Mouse (Mus musculus) hindbrain, embryonic 13.5 days (tissue): ENCODE results near the gene Zbed4. TPM values are rescaled to one million over a fixed set of nuclear protein-coding genes. Genes with fewer than 3 reads are reported as not detected.
"Not testable (repeated sequence)": the region's sequence is repeated elsewhere in the genome, so short reads cannot be mapped to it uniquely, and the experiment has no call there.

ENCODE experiments used
- ATAC-seq: fragments of 200-750 bp; cut with Nextera tagmentation; 2 replicates; pipeline ENCODE4 v1.8.0; 2017; ENCODE audit warnings: moderate TSS enrichment; ENCODE audit not compliant: low FRiP score
- H3K27ac ChIP-seq: fragments of 300-500 bp; sonication (generic); 2 replicates; pipeline ENCODE4 v1.5.1; 2015; ENCODE audit warnings: inconsistent platforms, mild to moderate bottlenecking, moderate library complexity
- H3K27me3 ChIP-seq: fragments of 300-500 bp; sonication (generic); 2 replicates; pipeline ENCODE4 v1.6.1; 2015; ENCODE audit warnings: mild to moderate bottlenecking, inconsistent platforms
- H3K36me3 ChIP-seq: fragments of 300-500 bp; sonication (generic); 2 replicates; pipeline ENCODE4 v1.6.1; 2015; ENCODE audit warnings: mild to moderate bottlenecking, inconsistent platforms
- H3K4me1 ChIP-seq: fragments of 300-500 bp; sonication (generic); replicated peaks from 2 replicates; pipeline ENCODE4 v1.6.1; 2015; ENCODE audit warnings: inconsistent platforms
- H3K4me2 ChIP-seq: fragments of 300-500 bp; sonication (generic); 2 replicates; pipeline ENCODE4 v1.6.1; 2015; ENCODE audit warnings: inconsistent platforms, mild to moderate bottlenecking, moderate library complexity
- H3K4me3 ChIP-seq: fragments of 300-500 bp; sonication (generic); 2 replicates; pipeline ENCODE4 v1.5.1; 2015; ENCODE audit warnings: mild to moderate bottlenecking, inconsistent platforms
- H3K9ac ChIP-seq: fragments of 300-500 bp; sonication (generic); 2 replicates; pipeline ENCODE4 v1.6.1; 2015; ENCODE audit warnings: mild to moderate bottlenecking, inconsistent platforms
- H3K9me3 ChIP-seq: fragments of 300-500 bp; sonication (generic); 2 replicates; pipeline ENCODE4 v1.6.1; 2016; ENCODE audit warnings: inconsistent platforms
- WGBS: fragments of 180-500 bp; shearing (Covaris S2); methylation state at CpG from one replicate; pipeline ENCODE4 v1.1.7; 2015; 5-methylcytosine and 5-hydroxymethylcytosine counted together
- polyA plus RNA-seq: library from polyadenylated mRNA; unstranded; fragments of >200 nt; fragmentation: Nextera tagmentation; extraction: Ambion mirVana; gene quantifications from 2 replicates; pipeline ENCODE4 v1.2.1, GENCODE M21; 2015

The Zbed4 gene
- polyA plus RNA-seq, 1 experiment from 2014 or later: 22.8 TPM

- WGBS: 92% methylated on average over 6 of the region's 6 CpGs
Measured at GRCm38 (mm10) chr15:88723205-88723604, 28.3 kb upstream of the Zbed4 start.

GRCm38 (mm10) chr15:88724311-88724710 lies 27.1 kb upstream of the Zbed4 start:
- Histone ChIP-seq H3K27ac (no peak overlapping the region), H3K9ac (no peak overlapping the region), H3K27me3 (no peaks in the 10 kb centered on the region), H3K4me3 (no peak overlapping the region), H3K36me3 (peaks cover 71% of the 10 kb centered on the region), H3K4me2 (no peak overlapping the region), H3K4me1 (peaks cover 37% of the 10 kb centered on the region), H3K9me3 (no peaks in the 10 kb centered on the region)
- WGBS: 82% methylated on average over 7 of the region's 7 CpGs
- ATAC-seq: no peak

More at GRCm38 (mm10) chr15:88723205-88723604, 28.3 kb upstream of the Zbed4 start:
- ATAC-seq: no peak
- Histone ChIP-seq H3K36me3 (peaks cover 71% of the 10 kb centered on the region), H3K4me1 (peaks cover 35% of the 10 kb centered on the region), H3K4me2 (no peak overlapping the region), H3K27me3 (no peaks in the 10 kb centered on the region), H3K9ac (no peak overlapping the region), H3K27ac (no peak overlapping the region), H3K4me3 (no peak overlapping the region), H3K9me3 (no peaks in the 10 kb centered on the region)

- peaks cover 74% of the 10 kb centered on the region for H3K36me3 ChIP-seq
Measured at GRCm38 (mm10) chr15:88725036-88725435, 26.4 kb upstream of the Zbed4 start.

GRCm38 (mm10) chr15:88727204-88727603 lies 24.3 kb upstream of the Zbed4 start:
- Histone ChIP-seq H3K4me2 (no peak overlapping the region), H3K9ac (no peak overlapping the region), H3K4me1 (peaks cover 47% of the 10 kb centered on the region), H3K27ac (no peak overlapping the region), H3K27me3 (no peaks in the 10 kb centered on the region), H3K4me3 (no peak overlapping the region), H3K36me3 (peaks cover 64% of the 10 kb centered on the region), H3K9me3 (no peaks in the 10 kb centered on the region)
- no peak for ATAC-seq
- 98% methylated on average over 3 of the region's 3 CpGs for WGBS

More at GRCm38 (mm10) chr15:88725036-88725435, 26.4 kb upstream of the Zbed4 start:
- Histone ChIP-seq H3K27ac (no peak overlapping the region), H3K9me3 (no peaks in the 10 kb centered on the region), H3K4me1 (peaks cover 37% of the 10 kb centered on the region), H3K4me2 (no peak overlapping the region), H3K9ac (no peak overlapping the region), H3K4me3 (no peak overlapping the region), H3K27me3 (no peaks in the 10 kb centered on the region)
- no peak for ATAC-seq
- 93% methylated on average over 5 of the region's 5 CpGs for WGBS

- ATAC-seq: no peak
- Histone ChIP-seq H3K4me2 (peak overlapping the region; percentile 97), H3K4me1 (peaks cover 39% of the 10 kb centered on the region), H3K27me3 (no peaks in the 10 kb centered on the region; the same call in 1 of the 2 replicates), H3K4me3 (no peak overlapping the region), H3K36me3 (peaks cover 38% of the 10 kb centered on the region), H3K9ac (no peak overlapping the region), H3K9me3 (no peaks in the 10 kb centered on the region), H3K27ac (no peak overlapping the region)
- WGBS: 89% methylated on average over 3 of the region's 3 CpGs
Measured at GRCm38 (mm10) chr15:88730717-88731116, 20.7 kb upstream of the Zbed4 start.

GRCm38 (mm10) chr15:88732405-88733020 lies 18.9 kb upstream of the Zbed4 start:
- Histone ChIP-seq H3K9me3 (no peaks in the 10 kb centered on the region), H3K9ac (peak overlapping the region; percentile 100), H3K27ac (peak overlapping the region; percentile 91; the same call in 1 of the 2 replicates), H3K4me2 (peak overlapping the region; percentile 97), H3K36me3 (peaks cover 25% of the 10 kb centered on the region), H3K27me3 (no peaks in the 10 kb centered on the region; the same call in 1 of the 2 replicates), H3K4me3 (peak overlapping the region; percentile 100), H3K4me1 (peaks cover 39% of the 10 kb centered on the region)
- WGBS: 38% methylated on average over 15 of the region's 15 CpGs
- ATAC-seq: no peak

GRCm38 (mm10) chr15:88733041-88733751 lies 18.3 kb upstream of the Zbed4 start:
- ATAC-seq: peak; percentile 26; the same call in 1 of the 2 replicates
- whole genome bisulfite sequencing: under 1% methylated on average over 75 of the region's 86 CpGs
- Histone ChIP-seq H3K4me1 (peaks cover 39% of the 10 kb centered on the region), H3K9ac (peak overlapping the region; percentile 100), H3K4me3 (peak overlapping the region; percentile 100), H3K36me3 (peaks cover 21% of the 10 kb centered on the region), H3K27me3 (no peaks in the 10 kb centered on the region; the same call in 1 of the 2 replicates), H3K4me2 (peak overlapping the region; percentile 97), H3K27ac (peak overlapping the region; percentile 91), H3K9me3 (no peaks in the 10 kb centered on the region)

- H3K9me3 ChIP-seq: no peaks in the 10 kb centered on the region
- peak within 1 kb of the TSS; percentile 91 for H3K27ac ChIP-seq
- no peaks in the 10 kb centered on the region; the same call in 1 of the 2 replicates for H3K27me3 ChIP-seq
- peak within 1 kb of the TSS; percentile 97 for H3K4me2 ChIP-seq
- peak within 1 kb of the TSS; percentile 100 for H3K4me3 ChIP-seq
- peaks cover 34% of the 10 kb centered on the region for H3K4me1 ChIP-seq
- under 1% methylated on average over 40 of the region's 103 CpGs for WGBS
- peak within 1 kb of the TSS; percentile 100 for H3K9ac ChIP-seq
- H3K36me3 ChIP-seq: peaks cover 15% of the 10 kb centered on the region
- peak; percentile 84 for ATAC-seq
Measured at GRCm38 (mm10) chr15:88733834-88734571, 17.5 kb upstream of the Zbed4 start, which contains the start of gene Brd1. Brd1 (minus strand) TSS chr15:88734233.

- H3K4me1 ChIP-seq: peaks cover 35% of the 10 kb centered on the region
- H3K4me2 ChIP-seq: no peak overlapping the region
- H3K36me3 ChIP-seq: no peaks in the 10 kb centered on the region
- H3K9me3 ChIP-seq: no peaks in the 10 kb centered on the region
- no peak overlapping the region for H3K4me3 ChIP-seq
- 70% methylated on average over 4 of the region's 4 CpGs for WGBS
- ATAC-seq: no peak
- no peak overlapping the region for H3K27ac ChIP-seq
- no peaks in the 10 kb centered on the region; the same call in 1 of the 2 replicates for H3K27me3 ChIP-seq
- H3K9ac ChIP-seq: no peak overlapping the region
Measured at GRCm38 (mm10) chr15:88736166-88736565, 15.3 kb upstream of the Zbed4 start.

- H3K4me3 ChIP-seq: no peak overlapping the region
- no peaks in the 10 kb centered on the region; the same call in 1 of the 2 replicates for H3K27me3 ChIP-seq
- ATAC-seq: no peak
- H3K4me2 ChIP-seq: no peak overlapping the region
- H3K4me1 ChIP-seq: peaks cover 20% of the 10 kb centered on the region
- no peak overlapping the region for H3K27ac ChIP-seq
- no peaks in the 10 kb centered on the region for H3K9me3 ChIP-seq
- WGBS: 54% methylated on average over 2 of the region's 2 CpGs
- H3K36me3 ChIP-seq: no peaks in the 10 kb centered on the region
- H3K9ac ChIP-seq: no peak overlapping the region
Measured at GRCm38 (mm10) chr15:88738466-88738865, 13.0 kb upstream of the Zbed4 start.

GRCm38 (mm10) chr15:88741366-88741765 lies 10.1 kb upstream of the Zbed4 start:
- Histone ChIP-seq H3K4me3 (no peak overlapping the region), H3K4me2 (no peak overlapping the region), H3K9me3 (no peaks in the 10 kb centered on the region), H3K27me3 (no peaks in the 10 kb centered on the region), H3K9ac (no peak overlapping the region), H3K4me1 (peaks cover 16% of the 10 kb centered on the region), H3K27ac (no peak overlapping the region), H3K36me3 (no peaks in the 10 kb centered on the region)
- 53% methylated on average over 6 of the region's 6 CpGs for WGBS
- ATAC-seq: no peak

GRCm38 (mm10) chr15:88743371-88743770 lies 8.1 kb upstream of the Zbed4 start:
- peaks cover 16% of the 10 kb centered on the region for H3K4me1 ChIP-seq
- not testable (repeated sequence) for H3K36me3 ChIP-seq, ATAC-seq, H3K9me3 ChIP-seq, H3K4me2 ChIP-seq, H3K9ac ChIP-seq, H3K4me3 ChIP-seq, H3K27ac ChIP-seq, H3K27me3 ChIP-seq
- WGBS: 91% methylated on average over 5 of the region's 5 CpGs
